Mouse (Mus musculus) layer of hippocampus, postnatal 25 days (tissue): ENCODE results near the gene Zcchc10. TPM values are rescaled to one million over a fixed set of nuclear protein-coding genes. Genes with fewer than 3 reads are reported as not detected.

Source experiments
- DNase-seq, 2 experiments: peaks; one replicate each; pipeline ENCODE4 v3.0.0; 2022; ENCODE audit warnings: mixed read lengths in 2 of 2, low spot score in 1 of 2; ENCODE audit errors: extremely low spot score in 1 of 2
- total RNA-seq, 2 experiments: library from RNA; stranded (reverse); gene quantifications; 2 replicates each; pipeline ENCODE4 v1.2.3; 2021

The Zcchc10 gene
- total RNA-seq, 2 experiments from 2014 or later = 9.3 to 10.2 TPM

DNA sequence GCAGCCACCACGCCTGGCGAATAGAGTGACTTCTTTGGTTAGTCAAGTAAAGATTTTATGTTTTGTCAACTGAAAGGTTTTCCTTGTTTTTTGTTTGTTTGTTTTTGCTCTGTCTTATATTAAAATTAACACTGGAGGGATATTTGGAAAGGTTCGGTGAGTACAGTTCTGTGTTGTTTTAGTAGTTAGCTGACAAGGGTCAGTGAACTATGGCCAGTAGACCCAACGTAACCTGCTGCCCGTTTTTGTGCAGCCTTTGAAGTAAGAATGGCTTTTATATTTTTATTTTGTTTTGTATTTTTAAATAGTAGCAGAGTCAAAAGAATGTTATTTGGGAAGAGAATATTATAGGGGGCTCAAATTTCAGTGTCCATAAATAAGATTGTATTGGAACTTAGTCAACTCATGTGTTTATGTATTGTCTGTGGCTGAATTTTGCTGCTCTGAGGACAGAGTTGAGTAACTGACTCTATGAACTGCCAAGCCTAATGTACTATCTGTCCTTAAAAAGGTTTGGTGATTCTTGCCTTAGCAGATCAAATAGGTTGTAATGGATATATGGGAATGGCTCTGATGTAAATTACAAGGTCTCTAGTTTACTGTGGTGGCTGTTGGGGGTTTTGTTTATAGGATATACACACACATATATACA lies 34.2 kb downstream of the Zcchc10 start:
- no peak for DNase-seq

DNA sequence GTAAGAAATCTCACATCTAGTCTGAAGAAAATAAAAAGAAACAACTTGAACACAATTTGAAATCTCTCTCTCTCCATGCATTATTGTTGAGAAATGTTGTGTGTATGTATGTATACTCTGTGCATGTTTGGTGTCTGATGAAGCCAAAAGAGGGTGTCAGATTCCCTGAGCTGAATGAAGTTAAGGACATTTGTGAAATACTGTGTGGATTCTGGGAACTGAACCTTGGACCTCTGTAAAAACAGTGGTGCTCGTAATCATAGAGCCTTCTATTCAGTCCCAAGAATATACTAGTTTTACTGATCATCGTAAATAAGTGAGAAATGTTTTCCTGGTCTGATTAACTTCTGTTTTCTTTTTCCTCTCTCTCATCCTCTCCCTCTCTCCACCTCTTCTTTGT lies 42.6 kb downstream of the Zcchc10 start:
- no peak for DNase-seq

- no peak for DNase-seq
These were observed 54.4 kb downstream of the Zcchc10 start for GRCm38 (mm10) chr11:53378918-53379317.

Other genes starting within 250 kb of the Zcchc10 start
- 100 to 1,000 TPM; 173 to 178 TPM for gene Hspa4, start 24.2 kb upstream of the Zcchc10 start, total RNA-seq
- gene Aff4, start 26.2 kb downstream of the Zcchc10 start, total RNA-seq = 100 to 1,000 TPM; 199 to 222 TPM
- gene Leap2, start 98.5 kb downstream of the Zcchc10 start, total RNA-seq = not detected
- gene Uqcrq, start 106.2 kb downstream of the Zcchc10 start, total RNA-seq = 100 to 1,000 TPM; 444 to 504 TPM
- gene Gdf9, start 106.3 kb downstream of the Zcchc10 start, total RNA-seq = 1 to 10 TPM in 1 of 2 experiments, under 1 TPM in 1; 0.64 to 1.1 TPM
- gene Gm10447, start 132.4 kb downstream of the Zcchc10 start, total RNA-seq = under 1 TPM; 0.12 to 0.26 TPM
- gene Shroom1, start 132.5 kb downstream of the Zcchc10 start, total RNA-seq = 1 to 10 TPM; 3.8 to 4.1 TPM
- not detected for gene Gm9837, start 145.8 kb downstream of the Zcchc10 start, total RNA-seq
- gene Gm9945, start 155.5 kb downstream of the Zcchc10 start, total RNA-seq = 1 to 10 TPM; 1.8 to 2.5 TPM
- gene Sowaha, start 155.6 kb downstream of the Zcchc10 start, total RNA-seq = 100 to 1,000 TPM; 125 to 132 TPM
- 100 to 1,000 TPM; 252 to 260 TPM for gene Sept8, start 194.6 kb downstream of the Zcchc10 start, total RNA-seq
- 100 to 1,000 TPM; 120 to 131 TPM for gene Kif3a, start 242.7 kb downstream of the Zcchc10 start, total RNA-seq